Mouse (Mus musculus) heart, adult 2 months (tissue): ENCODE data around the gene Rps27.

Experiments used
- CTCF ChIP-seq: fragments of 200-600 bp; IDR thresholded peaks from 2 replicates; pipeline ENCODE4 v1.8.1; 2022; ENCODE audit warnings: antibody characterized with exemption, mild to moderate bottlenecking, moderate library complexity
- POLR2A ChIP-seq: fragments of 200-500 bp; IDR thresholded peaks from 2 replicates; pipeline ENCODE4 v1.6.1; 2011; ENCODE audit warnings: mild to moderate bottlenecking, low read depth, low read length, control low read depth; ENCODE audit not compliant: insufficient read depth

GRCm38 (mm10) chr3:90215825-90216380 lies 2.5 kb upstream of the Rps27 start:
- TF ChIP-seq POLR2A = no peak
- peak; percentile 55 for TF ChIP-seq CTCF
